Mouse (Mus musculus) midbrain, embryonic 11.5 days (tissue): Measurements from ENCODE around the gene Col6a3. TPM values are rescaled to one million over a fixed set of nuclear protein-coding genes. Genes with fewer than 3 reads are reported as not detected.

ENCODE experiments used
- ATAC-seq: fragments of 200-750 bp; cut with Nextera tagmentation; 2 replicates; pipeline ENCODE4 v1.8.0; 2017; ENCODE audit warnings: moderate TSS enrichment, moderate library complexity; ENCODE audit not compliant: low FRiP score
- DNase-seq: peaks from one replicate; pipeline ENCODE4 v3.0.0; 2015; ENCODE audit warnings: low spot score; ENCODE audit errors: missing footprints
- H3K27ac ChIP-seq: fragments of 300-500 bp; sonication (generic); 2 replicates; pipeline ENCODE4 v1.5.1; 2014; ENCODE audit warnings: low read depth, low read length
- H3K27me3 ChIP-seq: fragments of 300-500 bp; sonication (generic); 2 replicates; pipeline ENCODE4 v1.6.1; 2014; ENCODE audit warnings: mild to moderate bottlenecking, low read length, moderate library complexity, mixed read lengths; ENCODE audit not compliant: control insufficient read depth, insufficient read depth
- H3K36me3 ChIP-seq: fragments of 300-500 bp; sonication (generic); 2 replicates; pipeline ENCODE4 v1.6.1; 2014; ENCODE audit warnings: mild to moderate bottlenecking, low read length, moderate library complexity, mixed read lengths; ENCODE audit not compliant: control insufficient read depth, insufficient read depth
- H3K4me1 ChIP-seq: fragments of 300-500 bp; sonication (generic); 2 replicates; pipeline ENCODE4 v1.6.1; 2014; ENCODE audit warnings: low read length; ENCODE audit not compliant: control insufficient read depth, insufficient read depth
- H3K4me2 ChIP-seq: fragments of 300-500 bp; sonication (generic); 2 replicates; pipeline ENCODE4 v1.6.1; 2014; ENCODE audit warnings: mild to moderate bottlenecking, moderate library complexity
- H3K4me3 ChIP-seq: fragments of 300-500 bp; sonication (generic); 2 replicates; pipeline ENCODE4 v1.5.1; 2014; ENCODE audit warnings: low read depth, low read length
- H3K9ac ChIP-seq: fragments of 300-500 bp; sonication (generic); 2 replicates; pipeline ENCODE4 v1.6.1; 2014; ENCODE audit warnings: low read length
- H3K9me3 ChIP-seq: fragments of 300-500 bp; sonication (generic); 2 replicates; pipeline ENCODE4 v1.6.1; 2016; ENCODE audit warnings: low read length; ENCODE audit not compliant: control insufficient read depth
- WGBS: fragments of 180-500 bp; shearing (Covaris S2); extraction: QIAGEN DNeasy Blood & Tissue Kit; methylation state at CpG from one replicate; pipeline ENCODE4 v1.1.7; 2014; 5-methylcytosine and 5-hydroxymethylcytosine counted together
- polyA plus RNA-seq: library from polyadenylated mRNA; unstranded; fragments of >200 nt; fragmentation: Nextera tagmentation; extraction: Ambion mirVana; gene quantifications from 2 replicates; pipeline ENCODE4 v1.2.1, GENCODE M21; 2014

Col6a3 gene
- polyA plus RNA-seq, 1 experiment from 2014 or later = 6.7 TPM

- WGBS = 88% methylated on average over 9 of the region's 9 CpGs
- Histone ChIP-seq H3K4me2 (no peak overlapping the region), H3K9me3 (no peaks in the 10 kb centered on the region), H3K36me3 (no peaks in the 10 kb centered on the region), H3K27ac (no peak overlapping the region), H3K27me3 (no peaks in the 10 kb centered on the region), H3K9ac (no peak overlapping the region), H3K4me3 (no peak overlapping the region), H3K4me1 (no peaks in the 10 kb centered on the region)
- no peak for DNase-seq
- ATAC-seq = no peak
These were observed 34.8 kb downstream of the Col6a3 start for GRCm38 (mm10) chr1:90808930-90809329.

GRCm38 (mm10) chr1:90803104-90803503, 40.7 kb downstream of the Col6a3 start:
- Histone ChIP-seq H3K27me3 (no peaks in the 10 kb centered on the region), H3K4me1 (no peaks in the 10 kb centered on the region), H3K36me3 (no peaks in the 10 kb centered on the region), H3K4me2 (no peak overlapping the region), H3K9ac (no peak overlapping the region), H3K4me3 (no peak overlapping the region), H3K27ac (no peak overlapping the region), H3K9me3 (no peaks in the 10 kb centered on the region)
- no peak for ATAC-seq
- 87% methylated on average over 4 of the region's 4 CpGs for WGBS
- no peak for DNase-seq

GRCm38 (mm10) chr1:90801067-90801466, 42.7 kb downstream of the Col6a3 start:
- no peaks in the 10 kb centered on the region for H3K27me3 ChIP-seq
- no peak overlapping the region for H3K9ac ChIP-seq
- 86% methylated on average over 13 of the region's 13 CpGs for WGBS

GRCm38 (mm10) chr1:90800466-90800865, 43.3 kb downstream of the Col6a3 start:
- DNase-seq (no peak), ATAC-seq (no peak)
- Histone ChIP-seq H3K4me1 (no peaks in the 10 kb centered on the region), H3K27ac (no peak overlapping the region), H3K36me3 (no peaks in the 10 kb centered on the region), H3K4me3 (no peak overlapping the region), H3K9ac (no peak overlapping the region), H3K27me3 (no peaks in the 10 kb centered on the region), H3K9me3 (no peaks in the 10 kb centered on the region), H3K4me2 (no peak overlapping the region)
- 87% methylated on average over 3 of the region's 3 CpGs for WGBS

More at GRCm38 (mm10) chr1:90801067-90801466, 42.7 kb downstream of the Col6a3 start:
- Histone ChIP-seq H3K4me2 (no peak overlapping the region), H3K4me1 (no peaks in the 10 kb centered on the region), H3K36me3 (no peaks in the 10 kb centered on the region), H3K9me3 (no peaks in the 10 kb centered on the region), H3K4me3 (no peak overlapping the region), H3K27ac (no peak overlapping the region)
- no peak for ATAC-seq
- DNase-seq = no peak

- ATAC-seq = no peak
- 87% methylated on average over 6 of the region's 6 CpGs for WGBS
- Histone ChIP-seq H3K9me3 (no peaks in the 10 kb centered on the region), H3K9ac (no peak overlapping the region), H3K27ac (no peak overlapping the region), H3K4me2 (no peak overlapping the region), H3K4me3 (no peak overlapping the region), H3K27me3 (no peaks in the 10 kb centered on the region), H3K36me3 (no peaks in the 10 kb centered on the region), H3K4me1 (no peaks in the 10 kb centered on the region)
- DNase-seq = no peak
These were observed 46.4 kb downstream of the Col6a3 start for GRCm38 (mm10) chr1:90797276-90797891.

GRCm38 (mm10) chr1:90793368-90793767, 50.4 kb downstream of the Col6a3 start:
- Histone ChIP-seq H3K4me3 (no peak overlapping the region), H3K9me3 (no peaks in the 10 kb centered on the region), H3K9ac (no peak overlapping the region), H3K4me1 (no peaks in the 10 kb centered on the region), H3K27ac (no peak overlapping the region), H3K36me3 (no peaks in the 10 kb centered on the region), H3K4me2 (no peak overlapping the region), H3K27me3 (no peaks in the 10 kb centered on the region)
- no peak for ATAC-seq
- 93% methylated on average over 4 of the region's 4 CpGs for WGBS
- no peak for DNase-seq

- Histone ChIP-seq H3K27ac (no peak overlapping the region), H3K9me3 (no peaks in the 10 kb centered on the region), H3K4me1 (no peaks in the 10 kb centered on the region), H3K9ac (no peak overlapping the region), H3K27me3 (no peaks in the 10 kb centered on the region), H3K4me3 (no peak overlapping the region), H3K4me2 (no peak overlapping the region), H3K36me3 (no peaks in the 10 kb centered on the region)
- ATAC-seq (no peak), DNase-seq (peak; percentile 51)
- 94% methylated on average over 4 of the region's 4 CpGs for WGBS
These were observed 52.8 kb downstream of the Col6a3 start for GRCm38 (mm10) chr1:90790925-90791324.

- DNase-seq = peak; percentile 73
- 91% methylated on average over 6 of the region's 6 CpGs for WGBS
These were observed 54.3 kb downstream of the Col6a3 start for GRCm38 (mm10) chr1:90789506-90789905.

GRCm38 (mm10) chr1:90780446-90780845, 63.3 kb downstream of the Col6a3 start:
- Histone ChIP-seq H3K4me3 (no peak overlapping the region), H3K36me3 (no peaks in the 10 kb centered on the region), H3K9me3 (no peaks in the 10 kb centered on the region), H3K4me1 (no peaks in the 10 kb centered on the region), H3K4me2 (no peak overlapping the region), H3K27ac (no peak overlapping the region), H3K9ac (no peak overlapping the region), H3K27me3 (no peaks in the 10 kb centered on the region)
- DNase-seq = no peak
- ATAC-seq = no peak
- 96% methylated on average over 1 of the region's 1 CpGs for WGBS

More at GRCm38 (mm10) chr1:90789506-90789905, 54.3 kb downstream of the Col6a3 start:
- Histone ChIP-seq H3K9ac (no peak overlapping the region), H3K27ac (no peak overlapping the region), H3K9me3 (no peaks in the 10 kb centered on the region), H3K4me3 (no peak overlapping the region), H3K27me3 (no peaks in the 10 kb centered on the region), H3K4me1 (no peaks in the 10 kb centered on the region), H3K36me3 (no peaks in the 10 kb centered on the region), H3K4me2 (no peak overlapping the region)
- ATAC-seq = no peak
